Mouse (Mus musculus) layer of hippocampus, adult 8-10 months (tissue): ENCODE results near the gene Fyco1. TPM values are rescaled to one million over a fixed set of nuclear protein-coding genes. Genes with fewer than 3 reads are reported as not detected.
"Not testable (repeated sequence)": the region's sequence is repeated elsewhere in the genome, so short reads cannot be mapped to it uniquely, and the experiment has no call there.

Experiments used
- DNase-seq, 2 experiments: peaks; one replicate each; pipeline ENCODE4 v3.0.0; 2022; ENCODE audit warnings: low spot score in 2 of 2
- total RNA-seq, 4 experiments: library from RNA; stranded (reverse); gene quantifications; 2 replicates each; pipeline ENCODE4 v1.2.4; 2022

The Fyco1 gene
- total RNA-seq, 4 experiments from 2014 or later: 43.9 to 50.5 (median 46.7) TPM

DNA sequence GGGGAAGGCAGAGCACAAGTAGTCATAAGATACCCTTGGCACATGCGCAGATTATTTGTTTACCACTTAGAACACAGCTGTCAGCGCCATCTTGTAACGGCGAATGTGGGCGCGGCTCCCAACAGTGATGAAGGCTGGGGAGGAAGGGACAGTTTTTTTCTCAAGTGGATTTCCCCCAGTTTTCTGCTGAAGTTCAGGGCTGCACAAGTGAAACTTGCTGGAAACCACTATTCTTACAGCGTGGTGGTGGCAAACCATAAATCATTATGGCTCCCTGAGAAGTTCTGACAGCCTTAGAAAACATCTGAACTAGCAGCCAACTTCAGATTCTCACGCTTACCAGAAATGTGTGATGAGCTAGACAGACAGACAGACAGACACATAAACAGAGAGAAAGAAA is 102.0 kb downstream of the Fyco1 start:
- not testable (repeated sequence) for DNase-seq

- DNase-seq: no peak
Measured at GRCm38 (mm10) chr9:123740799-123741198, 110.9 kb downstream of the Fyco1 start.

Other genes with a start within 250 kb of the Fyco1 start
- gene Slc6a20b, start 219.3 kb downstream of the Fyco1 start, total RNA-seq: under 1 TPM; 0.37 to 0.54 (median 0.40) TPM
- under 1 TPM; 0.08 to 0.23 (median 0.18) TPM for gene Ccr9, start 173.5 kb downstream of the Fyco1 start, total RNA-seq
- gene Slc6a20a, start 173.0 kb downstream of the Fyco1 start, total RNA-seq: 10 to 100 TPM; 15.8 to 21.6 (median 18.3) TPM
- 10 to 100 TPM; 63.4 to 78.6 (median 74.5) TPM for gene Lztfl1, start 134.2 kb downstream of the Fyco1 start, total RNA-seq
- gene Cxcr6, start 45.4 kb downstream of the Fyco1 start, total RNA-seq: not detected
- not detected for gene Xcr1, start 10.1 kb upstream of the Fyco1 start, total RNA-seq
- under 1 TPM; 0.11 to 0.16 (median 0.14) TPM for gene Ccr1, start 116.8 kb upstream of the Fyco1 start, total RNA-seq
- gene Ccr1l1, start 126.5 kb upstream of the Fyco1 start, total RNA-seq: not detected
- gene Ccr3, start 170.1 kb upstream of the Fyco1 start, total RNA-seq: not detected